Mouse (Mus musculus) erythroblast, adult 5-6 weeks (primary cell): ENCODE measurements around the gene Prr5l. TPM values are rescaled to one million over a fixed set of nuclear protein-coding genes. Genes with fewer than 3 reads are reported as not detected.
"Not testable (repeated sequence)": the region's sequence is repeated elsewhere in the genome, so short reads cannot be mapped to it uniquely, and the experiment has no call there.

Experiments used
- ATAC-seq: replicated peaks from 2 replicates; pipeline ENCODE4 v1.8.0; 2016; ENCODE audit warnings: moderate number of reproducible peaks, mild to moderate bottlenecking, moderate TSS enrichment, inconsistent platforms; ENCODE audit not compliant: poor library complexity, low FRiP score, severe bottlenecking
- total RNA-seq, 2 experiments: library from RNA; stranded (forward) in 1 of 2; stranded (reverse) in 1 of 2; fragments of 150-400 nt in 1 of 2; fragments of 200-764, 138-1000 nt in 1 of 2; gene quantifications; 2 replicates each; pipeline versions ENCODE4 v1.2.3 to v1.2.4; 2015 to 2017; ENCODE audit warnings: low replicate concordance in 2 of 2

Prr5l gene
- total RNA-seq, 2 experiments from 2014 or later, result 0.58 to 0.60 TPM

DNA sequence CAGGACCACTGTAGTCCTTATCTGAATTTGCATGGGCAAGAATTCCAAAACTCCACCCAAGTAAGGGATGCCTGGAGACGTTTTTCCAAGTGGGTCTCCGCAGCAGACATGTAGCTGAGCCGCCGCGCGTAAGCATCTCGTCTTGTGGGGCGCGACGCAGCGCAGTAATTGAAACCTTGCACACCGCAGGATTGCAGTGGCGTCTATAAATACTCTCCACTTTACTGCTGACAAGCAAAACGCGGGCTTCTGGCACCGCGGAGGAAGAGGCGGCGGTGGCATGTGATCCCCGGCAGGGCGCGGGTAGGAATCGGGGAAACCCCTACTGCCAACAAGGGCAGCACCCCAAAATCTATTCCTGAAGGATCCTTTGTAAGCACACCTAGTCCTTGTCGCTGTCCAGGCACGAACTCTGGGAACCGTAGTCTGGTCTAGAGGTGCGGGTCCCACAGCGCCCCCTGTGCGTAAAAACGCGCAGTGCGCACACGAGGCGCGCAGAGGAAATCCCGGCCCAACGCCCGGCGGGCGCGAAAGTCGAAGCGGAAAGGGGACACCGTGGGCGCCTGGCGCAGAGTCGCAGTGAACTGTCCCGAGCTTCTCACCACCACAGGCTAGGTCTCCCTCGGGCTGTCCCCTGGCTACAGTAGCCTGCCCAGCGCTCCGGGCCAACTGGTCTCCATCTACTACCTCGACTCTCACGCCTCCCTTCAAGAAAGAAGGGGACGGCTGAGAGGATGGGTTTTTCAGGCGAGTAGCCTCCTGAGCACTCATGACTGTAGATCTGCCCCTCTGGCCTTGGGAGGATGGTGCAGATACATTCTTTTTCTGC lies 86.3 kb downstream of the Prr5l start:
- no peak for ATAC-seq

DNA sequence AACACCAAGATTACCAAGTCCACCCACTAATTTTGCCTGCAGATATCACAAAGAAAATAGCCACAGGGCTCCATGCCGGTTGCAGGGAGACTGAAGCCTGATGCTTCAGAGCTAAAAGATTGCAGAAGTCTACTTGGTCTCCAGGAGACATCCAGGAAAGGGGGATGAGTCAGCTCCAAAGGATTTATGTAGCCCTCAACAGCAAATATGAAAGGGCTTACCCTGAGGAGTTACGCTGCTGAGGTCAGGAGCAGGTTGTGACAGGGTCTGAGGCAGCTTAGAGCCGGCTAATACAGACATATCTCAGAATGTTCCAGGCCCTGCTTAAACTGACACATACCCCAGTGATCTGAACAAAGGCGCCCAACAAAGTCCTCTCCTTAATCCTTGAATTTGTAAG lies 90.7 kb downstream of the Prr5l start:
- ATAC-seq, result no peak

DNA sequence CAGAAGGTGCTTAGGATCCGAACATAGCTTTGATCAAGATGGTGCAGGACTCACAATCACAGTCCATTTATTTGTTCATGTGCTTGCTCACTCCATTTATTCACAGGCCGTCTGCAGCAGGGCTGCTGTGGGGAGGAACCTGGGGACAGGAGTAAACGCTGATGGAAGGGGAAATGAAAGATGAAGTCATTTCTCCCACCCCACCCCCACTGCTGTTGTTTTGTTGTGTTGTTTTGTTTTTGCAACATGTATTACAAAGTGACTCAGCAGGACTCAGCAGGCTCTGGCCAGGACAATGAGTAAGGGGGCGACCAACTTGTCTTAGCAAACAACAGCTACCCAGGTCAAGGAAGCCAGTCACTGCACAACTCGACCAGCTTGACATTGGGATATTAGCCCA lies 99.6 kb downstream of the Prr5l start:
- no peak for ATAC-seq

DNA sequence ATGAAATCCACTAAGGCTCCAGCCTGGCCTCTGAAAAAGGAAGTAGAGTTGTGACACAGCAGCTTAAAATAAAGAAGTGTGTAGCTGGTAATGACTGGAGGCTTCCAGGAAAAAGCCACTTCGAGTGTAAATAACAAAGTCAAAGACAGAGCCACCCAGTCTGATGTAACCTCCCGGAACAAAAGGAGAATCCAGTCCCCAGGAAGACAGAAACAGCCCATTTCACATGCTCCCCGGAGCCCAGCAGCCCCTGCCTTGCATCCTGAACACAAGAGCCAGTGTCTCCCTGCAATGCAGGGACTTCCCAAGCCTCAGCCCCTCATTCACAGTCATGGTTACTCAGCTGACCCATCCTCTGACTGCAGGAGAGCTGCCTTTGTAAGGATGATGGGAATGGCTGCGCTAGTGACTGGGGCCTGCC lies 101.5 kb downstream of the Prr5l start:
- no peak for ATAC-seq

DNA sequence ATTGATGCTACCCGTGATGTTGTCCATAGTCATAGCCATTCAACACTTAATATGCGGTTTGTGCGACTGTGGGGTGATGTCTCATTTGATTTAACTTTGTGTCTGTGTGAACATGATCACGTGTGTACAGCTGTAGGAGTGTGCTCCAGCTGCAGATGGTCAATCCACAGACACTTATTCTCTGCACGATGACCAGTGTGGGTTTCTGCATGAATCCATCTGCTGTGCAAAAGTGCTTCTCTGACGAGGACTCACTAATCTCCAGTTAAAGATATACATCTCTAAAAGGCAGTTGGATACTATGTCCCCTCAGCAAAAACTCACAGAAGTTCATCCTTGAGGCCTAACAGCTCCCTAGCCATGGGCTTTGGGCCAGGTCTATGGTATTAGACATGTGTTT lies 104.7 kb downstream of the Prr5l start:
- no peak for ATAC-seq

DNA sequence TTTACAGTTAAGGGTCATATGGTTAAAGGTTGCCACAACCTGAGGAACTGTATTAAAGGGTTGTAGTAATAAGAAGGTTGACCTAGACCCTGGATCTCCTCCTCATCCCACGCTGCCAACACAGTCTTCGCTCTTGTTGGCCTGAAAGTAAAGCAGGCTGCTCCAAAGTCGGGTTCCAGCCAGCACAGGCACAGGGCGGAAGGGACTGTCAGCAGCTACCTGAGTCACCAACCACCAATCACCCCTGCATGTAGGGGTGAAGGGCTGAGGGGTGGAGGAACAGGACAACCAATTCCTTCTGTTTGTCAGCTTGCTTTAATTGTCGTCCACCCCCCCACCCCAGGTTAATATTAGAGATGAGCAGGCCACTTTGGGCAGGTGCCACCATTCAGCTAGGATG lies 119.3 kb downstream of the Prr5l start:
- no peak for ATAC-seq

DNA sequence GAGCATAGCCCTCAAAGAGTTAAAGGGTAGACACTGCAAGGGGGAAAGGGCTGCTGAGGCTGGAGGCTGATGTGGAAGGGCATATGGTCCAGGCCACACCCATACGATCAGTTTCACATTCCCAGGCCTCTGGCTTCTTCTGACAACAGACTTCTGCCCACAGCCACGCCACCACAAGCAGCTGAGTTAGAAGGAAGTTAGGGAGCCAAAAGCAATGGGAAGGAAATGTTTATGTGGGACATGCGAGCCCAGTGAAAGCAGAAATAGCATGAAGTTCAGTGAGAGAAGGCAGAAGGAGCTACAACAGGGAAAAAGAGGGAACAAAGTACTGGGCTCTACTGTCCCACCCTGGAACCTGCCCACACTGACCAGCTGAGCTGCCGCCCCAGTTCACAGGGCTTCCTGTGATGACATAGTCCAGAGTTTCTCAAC lies 119.9 kb downstream of the Prr5l start:
- no peak for ATAC-seq

DNA sequence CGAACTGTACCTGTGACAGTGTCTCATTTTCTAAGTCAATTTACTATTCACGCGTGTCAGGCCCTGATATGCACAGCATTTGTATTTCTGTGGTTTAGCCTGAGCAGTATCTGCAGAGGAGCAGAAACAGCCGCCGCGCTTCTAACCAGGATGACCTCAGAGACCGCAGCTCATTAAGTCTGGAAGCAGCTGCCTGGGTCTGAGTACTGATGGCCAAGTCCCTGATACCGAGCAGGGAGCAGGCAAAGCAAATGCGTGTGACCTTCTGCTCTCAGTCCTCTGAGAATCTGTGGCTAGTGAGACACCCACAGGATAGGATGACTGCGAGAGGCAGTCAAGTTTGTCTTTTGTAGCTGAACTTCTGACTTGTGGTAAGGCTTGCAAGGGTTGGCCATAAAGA lies 120.4 kb downstream of the Prr5l start:
- no peak for ATAC-seq

DNA sequence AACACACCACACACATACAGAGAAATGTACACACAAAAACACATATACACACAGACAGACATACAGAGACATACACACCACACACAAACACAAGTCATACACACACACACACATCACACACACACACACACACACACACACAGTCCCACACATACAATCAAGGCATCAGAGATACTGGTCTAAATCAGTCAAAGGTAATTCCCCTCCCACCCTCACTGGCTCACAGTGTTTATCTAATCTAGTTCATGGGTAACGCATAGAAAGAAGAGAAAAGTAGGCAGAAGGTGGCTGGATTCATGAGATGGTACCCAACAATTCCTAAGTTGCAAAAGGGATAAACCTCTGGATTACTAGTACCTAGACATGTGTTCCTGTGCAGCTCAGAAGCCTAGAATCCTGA lies 120.9 kb downstream of the Prr5l start:
- no peak for ATAC-seq

DNA sequence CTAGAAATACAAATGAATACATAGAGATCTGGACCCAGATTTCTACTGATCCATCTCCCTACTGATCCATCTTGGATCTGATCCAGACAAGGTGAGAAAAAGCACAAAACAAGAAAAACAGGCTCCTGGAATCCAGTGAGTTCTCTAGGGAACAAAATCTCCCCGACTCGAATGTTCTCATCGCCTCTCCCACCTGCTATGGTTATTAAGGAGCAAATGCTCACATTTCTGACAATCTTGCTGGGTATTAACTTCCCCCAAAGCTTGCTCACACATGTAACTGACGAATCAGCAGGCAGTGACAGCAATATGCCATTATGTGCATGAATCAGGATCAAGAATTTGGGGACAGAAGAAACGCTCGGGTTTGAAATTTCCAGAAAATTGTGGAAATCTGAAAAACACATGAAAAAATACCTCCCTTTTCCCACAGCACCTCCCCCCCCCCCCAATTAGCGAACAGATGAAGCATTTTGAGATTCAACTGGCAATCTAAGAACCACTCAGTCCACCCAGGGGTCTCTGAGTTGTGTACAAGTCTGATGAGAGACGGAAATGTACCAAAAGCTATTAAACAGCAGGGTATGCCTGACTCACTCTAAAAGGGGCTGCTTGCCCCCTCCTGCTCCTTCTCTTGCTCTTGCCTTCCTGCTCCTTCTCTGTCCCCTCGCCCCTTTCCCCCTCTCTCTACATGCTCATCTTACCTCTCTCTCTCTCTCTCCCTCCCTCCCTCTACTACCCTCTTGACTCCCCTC lies 123.1 kb downstream of the Prr5l start:
- no peak for ATAC-seq

DNA sequence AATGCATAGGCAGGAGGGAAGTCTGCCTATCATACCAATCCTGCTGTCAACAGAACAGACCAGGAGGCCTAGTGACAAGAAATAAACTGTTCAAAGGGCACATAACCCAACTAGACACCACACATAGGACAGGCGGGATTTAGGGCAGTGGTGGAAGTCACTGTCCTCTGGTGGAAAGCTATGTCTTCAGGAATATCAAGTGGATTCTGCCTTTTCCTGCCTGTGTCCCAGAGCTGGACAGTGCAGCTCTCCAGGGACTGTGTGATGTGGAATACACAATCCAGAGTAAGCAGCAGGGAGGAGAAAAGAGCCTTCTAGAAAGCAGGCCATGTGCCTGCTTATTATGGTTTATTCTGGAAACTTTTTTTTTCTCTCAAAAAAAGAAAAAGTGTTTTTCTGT lies 125.0 kb downstream of the Prr5l start:
- no peak for ATAC-seq

DNA sequence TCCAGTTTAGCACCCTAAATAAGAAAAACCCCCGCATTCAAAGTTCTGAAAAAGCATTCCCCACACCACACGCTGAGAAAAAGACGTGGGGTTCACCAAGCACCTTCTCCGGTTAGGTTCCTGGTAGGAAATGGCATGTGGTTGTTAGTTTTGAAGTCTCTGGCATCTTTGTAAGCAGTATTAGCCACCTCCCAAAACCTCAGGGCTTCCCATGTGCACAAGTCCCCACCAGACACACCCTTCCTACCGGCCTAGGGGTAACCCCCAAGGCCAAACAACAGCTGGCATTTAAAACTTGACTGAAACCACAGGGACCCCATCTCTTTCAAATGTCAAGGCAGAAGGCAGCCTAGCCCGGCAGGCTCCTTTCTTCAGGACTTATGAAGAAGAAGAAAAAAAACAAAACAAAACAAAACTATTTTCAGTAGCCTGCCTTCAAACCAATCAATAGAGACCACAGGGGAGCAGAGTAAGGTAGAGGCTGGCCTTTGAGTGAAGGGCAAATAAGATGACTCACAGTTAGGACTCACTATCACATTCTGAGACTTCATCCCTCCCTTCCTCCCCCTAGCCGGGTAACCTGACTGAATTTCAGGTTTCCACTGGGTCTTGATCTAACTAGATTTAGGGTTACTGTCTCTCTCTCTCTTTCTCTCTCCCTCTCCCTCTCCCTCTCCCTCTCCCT lies 126.6 kb downstream of the Prr5l start:
- no peak for ATAC-seq

DNA sequence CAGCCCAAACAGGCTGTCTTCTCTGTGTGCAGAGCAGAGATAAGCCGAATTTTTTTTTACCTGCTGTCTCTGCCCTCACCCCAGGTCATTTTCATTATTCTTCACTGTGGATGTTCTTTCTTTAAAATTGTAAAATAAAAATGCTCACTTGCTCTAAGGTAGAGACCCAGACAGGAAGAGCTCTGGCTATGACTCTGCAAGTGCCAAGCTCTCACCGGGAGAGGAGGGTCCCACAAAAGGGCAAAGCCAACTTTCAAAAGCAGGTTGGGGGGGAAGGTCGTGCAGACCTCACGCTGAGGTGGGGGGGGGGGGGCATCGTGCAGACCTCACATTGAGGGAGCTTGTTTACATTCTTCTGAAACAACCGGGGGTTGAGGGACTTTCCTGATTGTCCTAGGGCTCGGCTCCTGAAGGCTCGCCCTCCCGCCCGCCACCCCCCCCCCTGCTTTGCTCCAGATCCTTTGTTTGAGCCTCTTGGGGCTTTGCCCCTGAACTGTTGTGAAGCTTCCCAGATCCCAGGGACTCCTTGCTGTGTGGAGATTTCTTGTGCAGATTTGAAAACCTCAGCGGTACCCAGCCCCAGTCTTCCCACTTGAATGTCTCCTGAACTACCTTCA lies 127.8 kb downstream of the Prr5l start:
- ATAC-seq, result no peak

DNA sequence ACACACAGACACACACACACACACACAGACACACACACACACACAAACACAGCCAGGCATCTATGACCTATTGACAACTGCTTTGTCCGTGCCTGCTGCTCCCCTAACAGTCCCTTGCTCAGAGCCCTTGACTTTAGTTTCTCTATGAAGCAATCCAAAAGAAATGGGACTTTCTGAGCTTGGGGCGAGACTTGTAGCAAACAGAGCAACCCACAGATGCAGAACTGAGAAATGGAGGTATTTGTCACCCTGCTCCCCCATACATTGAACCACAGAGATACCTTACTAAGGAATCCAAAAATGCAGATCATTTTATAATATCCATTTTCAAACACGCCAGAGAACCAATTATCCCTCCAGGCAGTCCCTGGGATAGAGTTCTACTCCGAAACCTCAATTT lies 128.4 kb downstream of the Prr5l start:
- ATAC-seq, result no peak

DNA sequence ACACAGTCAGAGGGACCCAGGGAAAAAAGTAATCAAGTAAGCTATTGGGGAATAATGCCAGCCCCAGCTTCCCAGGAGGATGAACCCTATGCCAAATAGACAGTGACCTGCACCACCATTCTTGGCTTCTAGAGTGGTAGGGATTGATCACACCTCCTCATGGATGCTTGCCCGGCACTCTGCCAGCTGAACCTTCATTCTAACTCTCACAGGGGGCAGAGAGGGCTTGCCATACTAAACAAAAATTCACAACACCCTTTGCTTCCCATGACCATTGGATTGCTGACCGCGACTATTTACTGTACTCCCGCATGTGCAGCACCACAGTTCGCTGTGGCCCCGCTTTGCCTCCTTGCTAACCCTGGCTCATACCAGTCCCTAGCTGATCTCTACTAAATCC lies 129.8 kb downstream of the Prr5l start:
- ATAC-seq, result no peak

DNA sequence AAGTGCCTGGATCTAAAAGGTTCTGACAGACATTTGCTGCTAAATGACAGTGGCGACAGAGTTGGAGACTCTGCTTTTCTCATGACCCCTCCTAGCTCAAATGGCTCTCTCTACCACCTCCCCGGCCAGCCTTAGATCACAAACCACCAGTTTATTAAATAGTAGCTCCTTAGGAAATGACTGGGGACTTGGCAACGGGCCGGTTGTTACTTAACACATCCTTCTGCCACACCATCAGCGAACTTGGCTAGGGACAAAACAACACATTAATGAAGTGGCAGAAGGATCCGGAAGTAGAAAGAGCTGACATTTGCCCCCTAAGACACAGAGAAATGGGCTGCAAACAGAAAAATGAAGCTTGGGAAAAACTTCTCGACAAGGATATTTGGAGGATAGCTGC lies 130.4 kb downstream of the Prr5l start:
- no peak for ATAC-seq

DNA sequence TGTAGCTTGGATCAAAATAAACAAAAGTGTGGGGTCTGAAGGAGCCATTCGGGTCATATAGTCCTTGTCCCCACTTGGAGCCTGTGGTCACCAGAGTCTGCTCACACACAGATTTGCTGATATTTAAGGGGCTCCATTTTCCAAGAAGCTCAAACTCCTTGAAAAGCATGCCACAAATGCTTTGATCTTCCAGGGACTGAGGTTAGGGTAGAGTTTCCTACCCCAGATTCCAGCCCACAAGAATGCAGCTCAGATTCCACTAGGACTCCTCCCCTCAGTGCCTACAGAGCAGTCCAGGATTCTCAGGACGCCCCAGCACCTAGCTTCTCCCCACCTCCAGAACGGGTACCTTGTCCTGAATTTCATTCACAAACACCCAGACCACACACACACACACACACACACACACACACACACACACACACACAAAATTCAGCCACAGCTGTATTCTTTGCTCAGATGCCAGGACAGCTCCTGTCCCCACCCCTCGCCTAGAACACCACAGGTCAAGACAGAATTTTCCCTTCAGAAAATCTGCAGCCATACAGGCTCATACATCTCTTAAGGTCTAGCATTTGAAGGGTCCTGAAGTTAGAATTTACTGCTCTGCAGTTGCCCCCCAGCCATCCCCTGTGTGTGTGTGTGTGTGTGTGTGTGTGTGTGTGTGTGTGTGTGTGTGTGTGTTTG lies 131.4 kb downstream of the Prr5l start:
- no peak for ATAC-seq

DNA sequence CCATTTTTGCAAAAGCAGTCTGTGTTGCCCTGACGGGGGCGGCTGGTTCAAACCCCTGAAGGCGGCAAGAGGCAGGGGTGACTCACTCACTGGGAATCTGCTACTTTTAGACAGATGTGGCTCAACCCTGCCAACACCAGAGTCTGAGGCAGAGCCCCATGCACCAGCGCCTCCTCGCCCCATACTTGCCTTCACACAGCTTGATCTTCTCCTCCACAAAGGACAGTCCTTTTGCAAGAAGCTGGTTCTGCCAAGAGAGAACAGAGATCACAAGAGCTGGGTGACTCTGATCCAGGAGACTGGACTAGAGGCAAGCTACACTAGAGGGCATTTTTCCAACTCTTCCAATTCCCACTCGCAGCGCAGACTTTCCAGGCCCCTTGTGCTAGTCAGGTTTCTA lies 136.3 kb downstream of the Prr5l start:
- ATAC-seq, result no peak

DNA sequence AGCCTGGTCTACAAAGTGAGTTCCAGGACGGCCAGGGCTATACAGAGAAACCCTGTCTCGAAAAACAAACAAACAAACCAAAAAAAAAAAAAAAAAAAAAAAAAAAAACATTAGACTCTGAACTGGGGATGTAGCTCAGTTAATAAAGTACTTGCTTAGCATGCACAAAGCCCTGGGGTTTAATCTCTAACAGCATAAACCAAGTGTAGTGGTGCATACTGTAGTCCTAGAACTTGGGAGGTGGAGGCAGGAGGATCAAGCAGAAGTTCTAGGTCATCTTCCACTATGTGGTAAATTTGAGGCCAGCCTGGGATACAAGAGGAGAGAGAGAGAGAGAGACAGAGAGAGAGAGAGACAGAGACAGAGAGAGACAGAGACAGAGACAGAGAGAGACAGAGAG lies 137.2 kb downstream of the Prr5l start:
- ATAC-seq, result not testable (repeated sequence)
